Mouse (Mus musculus) regulatory T cell (primary cell): ENCODE data around the gene Trim33.

Experiments used
- in situ Hi-C: fragments of 300-600 bp; cut with MboI, MseI; formaldehyde crosslinking; loops from one replicate; pipeline ENCODE4 v1.15.1; 2025; ENCODE audit warnings: high pct_unique_total_duplicates

Trim33 gene

DNA sequence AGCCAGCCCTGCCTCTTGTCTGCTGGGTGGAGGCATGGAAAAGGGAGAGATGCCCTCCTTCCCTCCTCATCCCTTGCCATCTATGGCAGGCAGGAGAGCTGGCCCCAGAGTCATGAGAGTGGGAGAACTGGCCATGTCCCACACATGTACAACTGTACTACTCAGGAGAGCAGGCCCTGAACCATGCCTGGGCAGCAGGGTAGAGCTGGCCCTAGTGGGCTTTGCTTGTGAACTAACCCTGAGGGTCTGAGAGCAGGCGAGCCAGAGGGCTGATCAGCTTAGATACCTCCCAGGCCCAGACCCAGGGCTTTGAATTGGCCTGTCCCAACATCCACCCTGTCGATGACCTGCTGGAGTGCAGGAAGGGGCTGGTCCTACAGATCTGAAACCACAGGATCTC, 115.0 kb downstream of the Trim33 start:
- in situ Hi-C loops = loop anchor here (5.0 kb wide), 1 partner anchor 38 kb away; no protein-coding TSS in a partner anchor

DNA sequence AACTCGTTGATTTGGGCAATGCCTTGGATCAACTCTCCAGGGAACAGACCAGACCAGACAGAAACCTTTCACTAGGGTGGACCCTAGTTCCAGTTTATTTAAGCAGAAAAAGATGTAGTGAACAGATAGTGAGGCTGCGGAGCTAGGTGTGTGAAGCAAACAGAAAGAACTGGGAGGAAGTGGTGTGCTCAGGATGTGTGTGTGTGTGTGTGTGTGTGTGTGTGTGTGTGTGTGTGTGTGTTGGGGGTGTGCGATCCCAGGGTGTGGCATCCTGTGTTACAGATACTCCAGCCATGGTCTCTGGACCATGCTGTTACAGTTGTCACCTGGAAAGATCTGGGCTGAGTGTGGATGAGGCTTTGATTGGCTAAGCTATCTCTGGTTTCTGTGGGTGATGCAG, 118.4 kb downstream of the Trim33 start:
- in situ Hi-C loops = no loop called here

DNA sequence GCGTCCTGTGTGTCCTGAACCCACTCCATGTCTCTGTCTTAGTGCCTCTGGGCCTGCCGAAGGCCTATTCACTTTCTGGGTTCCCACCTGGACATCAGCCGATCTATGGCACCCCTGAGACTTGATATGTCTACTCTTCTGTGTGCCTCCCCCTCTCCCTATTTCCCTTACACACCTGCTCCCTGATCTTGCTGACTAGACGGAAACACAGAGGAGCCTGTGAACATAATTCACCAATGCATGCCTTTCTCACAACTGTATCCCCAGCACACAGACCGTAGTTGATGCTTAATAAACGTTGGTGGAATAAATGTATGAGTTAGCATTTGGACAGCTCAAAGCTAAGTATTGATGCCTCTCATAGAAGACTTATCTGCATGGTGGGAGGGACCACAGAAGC, 121.7 kb downstream of the Trim33 start:
- in situ Hi-C loops = no loop called here

DNA sequence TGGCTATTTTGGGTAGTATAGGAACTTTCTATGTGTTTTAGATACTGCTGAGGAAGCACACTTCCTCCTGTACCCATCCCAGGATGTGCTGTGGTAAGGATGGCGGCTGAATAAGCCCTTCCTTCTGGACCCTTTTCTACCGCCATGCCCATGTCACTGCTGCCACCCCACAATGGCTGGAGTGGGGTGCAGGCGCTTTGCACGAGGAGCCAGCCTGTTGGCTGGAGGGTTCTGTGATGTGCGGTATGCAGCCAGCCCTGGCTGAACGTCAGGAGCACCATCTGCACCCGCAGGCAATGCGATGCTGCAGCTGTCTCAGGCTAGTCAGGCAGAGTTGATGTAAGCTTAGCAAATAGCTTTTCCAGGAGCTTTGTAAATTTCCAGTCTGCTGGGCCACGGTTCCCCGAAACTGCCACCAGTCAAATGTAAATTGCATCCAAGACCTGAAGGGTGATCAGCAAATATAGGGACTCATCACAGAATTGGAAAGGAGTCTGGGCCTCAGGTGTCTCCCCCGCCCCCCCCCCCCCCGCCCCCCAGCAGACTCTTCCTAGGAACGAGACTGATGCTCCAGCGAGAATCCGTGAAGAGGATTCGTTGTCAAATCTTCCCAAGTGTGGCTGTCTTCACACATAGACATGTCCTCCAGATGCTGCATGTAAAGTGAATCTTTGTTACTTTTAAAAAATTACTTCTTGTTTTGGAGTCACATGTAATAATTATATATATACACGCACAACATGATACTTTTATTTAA, 122.4 kb downstream of the Trim33 start:
- in situ Hi-C loops = no loop called here

DNA sequence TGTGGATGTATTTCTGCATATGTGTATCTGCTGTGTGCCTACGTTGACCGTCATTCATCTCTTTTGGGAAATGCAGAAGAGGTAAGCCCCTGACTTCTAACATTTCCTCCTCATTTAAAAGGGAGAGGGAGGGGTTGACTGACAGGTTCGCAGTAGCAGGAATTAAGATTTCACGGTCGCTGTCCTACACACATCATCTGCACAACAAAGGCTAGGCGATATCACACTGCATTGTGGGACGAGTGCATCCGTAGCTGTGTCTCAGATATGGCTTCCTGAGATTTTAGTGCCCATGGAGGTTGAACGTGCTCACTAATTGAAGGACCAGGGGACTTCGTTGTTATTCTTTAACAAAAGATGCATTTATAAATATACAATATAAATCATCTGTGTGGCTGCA, 123.1 kb downstream of the Trim33 start:
- in situ Hi-C loops = no loop called here

DNA sequence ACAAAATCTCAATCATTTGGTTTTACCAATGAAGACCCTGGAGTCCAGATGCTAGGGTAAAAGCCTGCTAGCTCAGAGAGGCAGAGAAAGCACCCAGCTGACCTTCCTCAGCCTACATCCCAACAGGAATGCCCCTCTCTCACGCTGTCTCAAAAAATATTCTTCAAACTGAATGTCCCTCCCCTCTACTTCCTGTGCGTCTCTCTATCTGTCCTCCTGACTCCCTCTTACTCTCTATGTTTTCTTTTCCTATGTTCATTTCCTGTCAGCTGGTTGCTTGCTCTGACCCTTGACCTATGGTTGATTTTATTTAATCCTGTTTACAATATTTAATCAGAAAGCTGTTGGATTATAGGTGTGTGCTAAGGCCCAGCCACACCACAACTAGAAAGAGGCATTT, 126.0 kb downstream of the Trim33 start:
- in situ Hi-C loops = no loop called here

DNA sequence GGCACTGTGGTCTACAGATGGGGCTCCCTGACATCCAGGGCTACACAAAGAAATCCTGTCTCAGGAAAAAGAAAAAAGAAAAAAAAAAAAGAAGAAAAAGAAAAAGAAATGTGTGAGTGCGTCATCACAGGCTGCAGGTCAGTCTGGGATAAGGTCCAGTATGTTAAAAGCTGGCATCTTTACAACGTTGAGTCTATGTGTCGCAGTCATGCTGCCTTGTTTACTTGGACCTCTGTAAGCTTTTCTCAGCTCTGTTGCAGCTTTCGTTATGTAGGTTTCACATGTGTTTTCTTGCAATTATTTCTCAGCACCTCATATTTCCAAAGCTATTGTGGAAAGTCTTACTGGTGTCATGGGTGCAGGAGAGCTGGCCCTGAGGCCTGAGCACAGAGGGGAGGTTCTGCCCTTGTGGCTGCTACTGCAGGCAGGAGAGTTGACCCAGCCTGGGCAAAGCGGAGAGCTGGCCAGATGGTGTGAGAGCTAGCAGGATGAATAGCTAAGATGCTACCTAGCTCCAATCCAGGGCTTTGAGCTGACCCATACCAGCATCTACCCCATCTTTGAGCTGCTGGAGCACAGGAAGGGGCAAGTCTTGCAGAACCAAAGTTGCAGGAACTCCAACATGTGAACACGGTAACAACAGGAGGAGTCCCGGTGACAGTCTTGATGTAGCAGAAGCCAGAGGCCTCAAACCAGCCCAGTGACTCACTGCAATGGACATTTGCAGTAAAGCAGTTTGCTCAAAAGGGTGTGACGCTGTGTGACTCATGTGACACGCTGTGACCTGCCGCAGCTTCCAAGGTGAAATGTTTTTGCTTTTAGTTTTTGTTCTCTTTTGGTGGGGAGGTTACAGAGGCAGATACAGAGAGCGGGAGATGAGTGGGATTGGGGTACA, 127.0 kb downstream of the Trim33 start:
- in situ Hi-C loops = no loop called here
